Mouse (Mus musculus): ENCODE data around the gene Itgbl1.
"Not testable (repeated sequence)": the region's sequence is repeated elsewhere in the genome, so short reads cannot be mapped to it uniquely, and the experiment has no call there.

The Itgbl1 gene

DNA sequence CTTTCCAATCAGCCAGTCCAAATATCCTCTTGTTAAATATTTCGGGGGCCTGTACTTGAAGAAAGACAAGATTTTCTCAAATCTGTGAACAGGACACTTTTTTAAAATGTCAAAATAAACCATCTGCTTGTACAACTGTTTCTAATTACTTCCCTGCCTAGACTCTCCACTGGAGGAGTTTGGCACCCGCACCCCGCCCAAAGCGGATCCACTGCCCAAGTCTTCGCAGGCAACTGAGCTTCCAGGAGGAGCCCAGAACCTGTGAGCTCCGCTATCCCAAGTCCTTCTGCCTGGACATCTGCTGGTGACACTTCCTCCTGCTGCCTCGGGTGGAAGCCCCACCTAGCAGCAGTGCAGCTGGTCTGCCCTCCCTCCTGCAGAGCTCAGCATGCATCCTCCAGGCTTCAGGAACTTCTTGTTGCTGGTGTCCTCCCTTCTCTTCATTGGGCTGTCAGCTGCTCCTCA, at the start of gene Itgbl1:
TSS of gene Itgbl1 (plus strand) at position 51 of the 465 bp plus-strand sequence.
- DNase-seq (ENCODE audit: low spot score), result no peak

DNA sequence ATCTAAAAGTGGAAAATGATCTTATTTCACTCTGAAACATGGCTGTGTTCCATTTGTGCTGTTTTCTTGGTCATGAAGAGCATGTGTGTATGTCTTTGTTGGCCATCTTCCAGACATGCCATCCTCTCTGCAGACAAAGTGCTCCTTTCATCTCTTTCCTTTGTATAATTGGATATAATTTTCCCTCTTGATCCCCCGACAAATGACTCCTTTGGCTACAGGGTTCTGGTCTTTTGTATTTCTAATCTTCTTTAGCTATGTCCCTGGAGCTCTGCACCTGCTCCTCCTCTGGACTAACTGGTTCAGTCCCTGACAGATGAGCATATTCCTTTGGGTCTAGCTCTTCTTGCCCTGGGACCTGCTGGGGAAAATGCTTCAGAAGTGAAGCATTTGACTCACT, 36.8 kb upstream of the Itgbl1 start:
- no peak for DNase-seq (ENCODE audit: low spot score)

DNA sequence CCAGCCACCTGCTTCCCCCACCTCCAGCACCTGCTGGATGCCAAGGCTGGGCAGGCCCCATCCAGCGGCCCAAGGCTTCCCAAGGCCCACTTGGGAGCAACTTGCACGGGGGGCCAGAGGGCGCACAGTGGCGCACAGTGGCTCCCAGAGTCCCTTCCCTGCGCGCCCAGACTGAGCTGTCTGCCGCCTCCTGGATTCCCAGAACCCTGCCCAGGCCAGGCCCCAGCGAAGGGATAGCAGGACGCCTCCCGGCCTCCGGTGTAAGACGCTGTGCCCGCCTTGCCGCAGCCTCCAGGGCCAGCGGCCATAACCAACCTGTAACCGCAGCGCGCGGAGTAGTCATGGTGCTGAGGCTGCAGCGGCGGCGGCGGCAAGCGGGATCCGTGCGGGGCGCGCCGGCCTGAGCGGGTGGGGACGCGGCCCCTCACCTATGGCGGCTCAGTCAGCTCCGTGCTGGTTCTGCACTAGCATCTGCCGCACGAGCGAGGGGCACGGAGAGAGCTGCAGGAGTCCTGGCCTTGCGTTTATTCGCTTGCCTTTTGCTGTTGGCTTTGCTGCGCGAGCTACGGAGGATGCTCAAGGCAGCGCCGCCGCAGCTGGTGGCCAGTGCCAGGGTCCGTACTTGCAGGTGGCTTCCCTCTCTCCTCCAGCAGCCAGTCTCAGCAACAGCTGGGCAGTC, 33.1 kb upstream of the Itgbl1 start, which contains the start of gene Nalcn:
TSS of gene Nalcn (minus strand) at position 644 of the 679 bp plus-strand sequence.
- no peak for DNase-seq (ENCODE audit: low spot score)

DNA sequence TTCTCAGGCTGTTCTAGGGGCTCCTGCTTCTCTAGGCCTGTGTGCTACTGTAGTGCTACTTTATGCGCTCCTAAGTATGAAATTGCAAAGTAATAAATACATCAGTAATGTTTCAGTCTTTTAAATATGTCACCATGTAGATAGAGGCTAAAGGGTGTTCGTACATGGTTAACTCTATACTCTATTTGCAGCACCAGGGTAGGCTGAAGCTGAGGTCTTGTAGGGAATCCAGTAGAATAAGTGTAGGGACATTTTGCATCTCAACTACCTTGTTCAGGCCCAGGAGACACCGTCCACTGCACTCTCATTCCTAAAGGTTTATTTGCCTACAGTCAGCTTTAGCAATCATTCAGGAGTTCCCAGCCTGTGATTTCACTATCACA, 32.6 kb upstream of the Itgbl1 start:
- no peak for DNase-seq (ENCODE audit: low spot score)

DNA sequence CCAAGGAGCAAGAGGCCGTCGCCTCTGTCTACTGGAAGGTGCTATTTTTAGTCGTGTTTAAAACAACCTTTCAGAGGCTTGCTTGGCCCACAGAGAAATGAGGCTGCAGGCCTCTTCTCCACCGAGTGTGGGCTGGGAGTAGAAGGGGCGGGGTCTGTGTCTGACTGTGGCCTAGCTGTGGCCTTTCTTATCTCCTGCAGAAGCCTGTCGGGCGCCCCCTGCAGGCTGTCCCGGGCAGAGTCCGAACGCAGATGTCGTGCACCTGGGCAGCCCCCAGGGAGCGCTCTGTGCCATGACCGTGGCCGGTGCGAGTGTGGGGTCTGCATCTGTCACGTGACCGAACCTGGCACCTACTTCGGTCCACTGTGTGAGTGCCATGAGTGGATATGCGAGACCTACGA, 1.3 kb downstream of the Itgbl1 start:
- DNase-seq (ENCODE audit: low spot score), result no peak

DNA sequence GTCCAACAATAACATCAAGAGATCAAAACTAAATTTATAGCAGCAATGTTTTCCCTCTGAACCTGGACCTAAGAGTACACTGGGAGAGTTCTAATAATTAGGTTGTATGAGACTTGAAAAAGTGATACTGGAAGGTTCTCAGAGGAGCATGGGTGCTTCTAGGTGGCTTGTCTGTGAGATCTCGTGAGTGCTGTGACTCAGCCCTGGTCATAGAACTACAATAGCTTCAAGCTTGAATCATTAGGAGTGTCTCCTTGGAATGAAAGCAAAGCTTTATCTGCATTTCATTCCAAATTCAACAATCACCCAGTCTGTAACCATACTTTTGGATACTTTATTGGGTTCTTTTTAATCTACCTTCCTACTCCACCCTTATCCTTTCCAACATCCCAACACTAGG, 2.6 kb downstream of the Itgbl1 start:
- no peak for DNase-seq (ENCODE audit: low spot score)

DNA sequence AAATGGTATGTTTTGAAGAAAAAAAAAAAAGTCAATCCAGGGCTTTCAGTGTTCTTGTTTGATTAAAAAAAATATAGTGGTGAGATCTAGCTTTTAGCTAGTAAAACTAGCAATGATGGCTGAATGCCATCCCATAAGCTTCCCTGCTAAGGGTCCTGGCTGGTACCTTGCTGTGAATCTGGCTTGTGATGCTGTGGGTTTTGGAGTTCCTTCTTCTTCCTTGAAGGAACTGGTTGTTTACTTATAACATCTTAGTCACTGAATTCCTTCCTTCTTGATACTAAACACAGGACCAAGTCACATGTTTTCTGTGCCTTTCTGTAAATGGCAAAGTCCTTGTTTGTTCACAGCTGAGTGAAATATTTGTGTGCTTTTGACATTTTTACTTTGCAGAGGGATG, 3.4 kb downstream of the Itgbl1 start:
- no peak for DNase-seq (ENCODE audit: low spot score)

DNA sequence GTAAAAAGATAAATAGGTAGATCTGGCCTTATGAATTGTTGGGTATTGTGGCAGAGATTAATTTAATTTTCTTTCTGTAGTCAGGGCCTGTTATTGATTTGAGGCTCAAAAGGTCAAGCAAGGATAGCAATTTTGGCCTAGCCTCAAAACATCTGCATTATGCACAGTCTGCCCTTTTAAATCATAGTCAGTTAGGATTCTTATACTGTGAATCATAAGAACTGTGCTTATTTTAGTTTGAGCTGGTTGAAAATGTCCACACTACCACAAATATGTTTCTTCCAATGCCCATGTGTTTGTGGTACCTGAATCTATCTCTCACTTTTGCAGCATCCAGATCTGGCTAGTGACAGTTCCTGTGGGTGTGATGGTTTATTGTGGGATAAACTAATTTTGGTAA, 4.7 kb downstream of the Itgbl1 start:
- DNase-seq (ENCODE audit: low spot score), result no peak

DNA sequence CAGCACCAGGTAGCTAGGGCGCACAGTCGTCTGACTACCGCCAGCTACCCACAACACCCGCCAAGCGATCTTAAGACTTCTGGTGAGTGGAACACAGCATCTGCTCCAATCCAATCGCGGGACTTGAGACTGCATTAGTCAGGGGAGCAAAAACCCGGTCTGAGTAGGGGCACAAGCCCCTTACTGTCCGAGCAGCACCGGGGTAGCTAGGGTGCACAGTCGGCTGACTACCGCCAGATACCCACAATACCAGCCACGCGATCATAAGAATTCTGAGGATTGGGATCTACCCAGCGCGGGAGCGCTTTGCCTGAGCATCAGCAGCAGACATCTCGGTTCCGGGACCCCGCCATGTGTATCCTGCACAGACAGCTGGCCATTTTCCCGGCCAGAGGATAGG, 11.3 kb downstream of the Itgbl1 start:
- DNase-seq (ENCODE audit: low spot score), result not testable (repeated sequence)

DNA sequence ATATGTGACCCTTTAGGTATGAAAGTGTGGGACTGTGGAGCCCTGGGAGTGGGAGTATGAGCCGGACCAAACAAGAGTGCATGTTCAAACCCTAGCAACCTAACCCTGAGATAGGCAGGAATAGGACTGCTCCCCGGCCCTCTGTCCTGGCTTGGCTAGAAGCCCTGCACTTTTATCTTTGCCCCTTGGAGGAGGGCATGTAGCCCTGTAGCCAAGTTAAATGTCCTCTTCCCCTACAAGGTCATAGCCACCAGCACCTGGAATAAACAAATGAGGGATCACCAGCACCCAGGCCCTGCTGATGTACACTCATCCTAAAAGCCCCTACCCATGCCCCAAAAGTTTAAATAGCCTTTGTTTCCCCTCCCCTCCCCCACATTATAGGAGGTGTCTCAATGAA, 18.3 kb downstream of the Itgbl1 start:
- DNase-seq (ENCODE audit: low spot score), result no peak

DNA sequence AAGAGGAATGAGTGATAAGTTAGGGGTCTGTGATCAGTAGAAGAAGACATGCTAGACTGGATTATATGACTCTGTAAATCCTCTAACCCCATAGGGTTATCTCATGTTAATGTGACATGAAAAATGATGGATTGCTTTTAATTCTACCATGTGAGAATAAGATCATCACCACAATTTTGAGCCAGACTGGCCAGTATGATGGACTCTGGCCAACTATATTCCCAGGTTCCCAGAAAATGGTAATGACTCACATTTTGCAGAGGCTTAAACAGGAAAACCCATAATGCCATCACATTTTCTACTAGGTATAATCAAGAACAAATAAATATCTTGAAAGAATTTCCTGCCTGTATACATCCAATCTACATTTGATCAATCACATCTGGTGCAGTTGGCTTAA, 55.0 kb downstream of the Itgbl1 start:
- DNase-seq (ENCODE audit: low spot score), result no peak

DNA sequence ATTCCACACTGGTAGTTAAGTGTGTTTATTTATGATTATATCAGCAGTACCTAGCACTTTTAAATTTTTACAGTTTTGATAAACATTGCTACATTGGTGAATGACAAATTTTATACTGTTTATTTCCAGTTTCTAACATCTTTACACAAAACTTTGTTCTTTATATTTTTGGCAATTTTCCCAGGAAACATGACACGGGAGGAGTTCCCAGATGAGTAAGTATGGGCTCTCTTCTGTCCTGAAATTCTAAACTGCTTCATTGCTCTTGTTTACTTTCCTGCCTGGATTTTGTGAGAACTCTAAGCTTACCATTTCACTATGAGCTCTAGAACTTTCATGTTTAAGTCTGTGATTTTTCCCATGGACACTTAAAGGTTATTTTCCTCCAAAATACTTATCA, 82.3 kb downstream of the Itgbl1 start:
- DNase-seq (ENCODE audit: low spot score), result no peak

DNA sequence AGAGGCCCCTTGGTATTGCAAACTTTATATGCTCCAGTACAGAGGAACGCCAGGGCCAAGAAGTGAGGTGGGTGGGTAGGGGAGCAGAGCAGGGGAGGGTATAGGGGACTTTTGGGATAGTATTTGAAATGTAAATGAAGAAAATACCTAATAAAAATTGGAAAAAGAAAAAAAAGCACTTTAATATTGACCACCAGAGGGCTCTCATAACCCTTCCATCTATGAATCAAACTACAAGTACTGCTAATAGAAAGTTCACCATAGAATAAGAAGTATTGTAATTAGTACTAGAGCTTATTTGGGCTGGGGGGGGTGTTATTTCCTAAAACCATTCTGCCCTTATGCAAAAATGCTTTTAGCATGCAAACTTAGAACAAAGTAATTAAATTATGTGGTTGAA, 91.2 kb downstream of the Itgbl1 start:
- DNase-seq (ENCODE audit: low spot score), result no peak

DNA sequence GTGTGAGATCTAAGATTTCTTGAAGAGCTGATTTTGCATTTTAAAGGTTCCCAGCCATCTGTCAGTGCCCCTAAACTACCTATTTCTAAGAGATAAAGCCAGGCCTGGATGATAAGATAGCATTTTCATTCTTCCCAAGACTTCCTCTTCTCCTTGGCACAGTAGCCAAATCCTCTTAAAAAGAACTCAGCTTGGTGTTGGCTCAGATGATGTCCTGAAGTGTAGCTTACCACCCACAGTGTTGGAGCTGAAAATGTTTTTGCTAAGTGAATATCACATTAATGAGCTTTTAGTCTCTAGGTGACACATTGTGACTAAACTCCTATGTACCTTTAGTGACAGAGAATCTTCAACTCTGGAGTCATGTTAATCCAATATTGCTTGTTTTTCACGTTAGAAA, 99.8 kb downstream of the Itgbl1 start:
- DNase-seq (ENCODE audit: low spot score), result no peak

DNA sequence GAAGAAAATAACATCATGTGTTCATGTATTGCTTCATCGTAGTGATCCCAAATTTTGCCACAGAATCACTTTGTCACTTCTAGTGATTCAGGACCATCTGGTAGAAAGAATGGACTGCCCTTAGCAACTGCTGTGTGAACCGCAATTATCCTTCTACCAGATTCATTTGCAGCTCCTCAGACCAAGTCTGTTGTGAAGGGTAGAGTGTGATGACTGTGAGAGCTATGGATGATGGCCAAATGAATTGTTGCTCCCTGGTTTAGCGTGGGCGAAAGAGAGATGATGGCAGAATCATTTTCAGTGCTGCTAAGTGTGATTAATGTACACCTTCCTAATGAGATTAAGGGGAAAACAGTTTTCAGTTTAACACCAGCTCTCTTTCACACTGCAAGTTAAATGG, 100.3 kb downstream of the Itgbl1 start:
- no peak for DNase-seq (ENCODE audit: low spot score)

DNA sequence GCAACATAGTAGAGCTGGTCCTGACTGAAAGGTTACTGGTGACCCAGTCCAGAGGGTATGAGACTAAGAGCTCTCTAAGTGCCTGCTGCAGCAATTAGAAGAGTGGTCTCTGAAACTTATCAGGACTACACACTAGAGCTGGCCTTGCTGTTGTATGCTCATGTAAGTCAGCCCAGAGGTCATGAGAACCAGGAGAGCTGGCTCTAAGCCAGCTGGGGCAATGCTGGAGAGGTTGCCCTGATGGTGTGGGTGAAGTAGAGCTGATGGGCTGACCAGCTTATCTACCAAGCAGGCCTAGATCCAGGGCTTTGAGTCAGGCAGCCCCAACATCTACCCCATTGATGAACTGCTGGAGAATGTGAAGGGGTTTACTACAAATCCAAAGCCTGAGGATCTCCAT, 142.0 kb downstream of the Itgbl1 start:
- no peak for DNase-seq (ENCODE audit: low spot score)

DNA sequence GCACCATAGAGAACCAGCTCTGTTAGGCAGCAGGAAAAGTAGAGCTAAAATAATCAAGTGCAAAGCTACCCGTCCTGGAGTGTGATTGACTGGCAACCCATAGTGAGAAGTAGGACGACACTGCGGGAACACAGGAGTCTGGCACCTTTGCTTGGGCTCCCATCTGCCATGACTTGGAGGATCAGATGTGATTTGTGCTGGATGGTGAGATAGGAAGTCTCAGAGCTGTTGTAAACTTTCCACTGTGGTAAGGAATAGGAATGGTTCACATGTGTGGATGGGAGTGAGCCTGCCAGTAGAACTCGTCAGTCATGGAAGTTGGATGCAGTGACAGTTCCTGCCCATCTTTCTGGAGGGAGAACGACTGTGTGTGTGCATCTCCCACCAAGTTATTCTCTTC, 177.9 kb downstream of the Itgbl1 start:
- no peak for DNase-seq (ENCODE audit: low spot score)

DNA sequence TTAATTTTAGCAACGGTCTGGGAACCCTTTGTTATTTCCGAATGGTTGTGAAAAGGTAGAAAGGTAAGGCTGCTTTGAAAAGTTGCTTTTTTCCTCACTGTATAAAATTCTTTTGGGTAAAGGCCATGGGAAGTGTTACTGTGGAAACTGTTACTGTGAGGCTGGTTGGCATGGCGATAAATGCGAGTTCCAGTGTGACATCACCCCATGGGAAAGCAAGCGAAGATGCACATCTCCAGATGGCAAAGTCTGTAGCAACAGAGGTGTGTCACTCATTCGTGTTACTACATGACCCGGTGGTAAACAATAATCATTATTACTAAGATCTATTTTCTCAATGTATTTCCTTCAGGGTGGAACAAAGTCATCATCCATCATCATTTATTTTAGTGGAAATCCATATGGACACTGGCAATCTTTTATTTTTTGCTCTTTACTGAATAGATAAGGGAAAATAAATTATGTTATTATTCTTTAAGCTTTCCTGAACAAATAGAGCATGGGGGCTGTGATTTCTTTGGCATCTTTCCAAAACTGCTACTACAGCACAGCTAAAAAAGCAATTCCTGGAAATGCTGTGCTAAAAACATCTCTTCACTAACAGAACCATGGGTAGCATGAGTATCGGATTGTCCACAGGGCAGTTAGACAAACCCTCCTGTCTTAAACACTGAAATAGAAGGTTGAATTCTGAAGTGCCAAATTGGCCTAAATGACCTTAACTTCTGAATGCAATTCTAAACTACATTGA, 184.1 kb downstream of the Itgbl1 start:
- DNase-seq (ENCODE audit: low spot score), result no peak

DNA sequence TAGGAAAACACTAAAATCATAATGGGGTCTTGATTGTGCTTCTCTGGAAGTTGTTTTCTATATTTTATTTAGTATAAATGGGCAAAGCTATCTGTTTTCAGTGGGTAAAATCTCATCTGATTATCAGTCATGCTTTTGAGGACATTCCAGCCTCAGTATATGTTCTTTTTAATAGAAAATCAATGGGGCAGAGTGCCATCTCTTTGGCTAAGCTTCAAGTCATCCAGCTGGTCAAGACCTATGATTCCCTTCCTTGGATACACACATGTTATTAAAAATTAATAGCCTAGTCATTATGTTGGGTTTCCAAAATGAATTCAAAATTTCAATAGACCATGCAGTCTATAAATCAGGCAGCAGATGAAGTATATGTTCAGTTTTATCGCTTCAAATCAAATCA, 204.8 kb downstream of the Itgbl1 start:
- DNase-seq (ENCODE audit: low spot score), result no peak

DNA sequence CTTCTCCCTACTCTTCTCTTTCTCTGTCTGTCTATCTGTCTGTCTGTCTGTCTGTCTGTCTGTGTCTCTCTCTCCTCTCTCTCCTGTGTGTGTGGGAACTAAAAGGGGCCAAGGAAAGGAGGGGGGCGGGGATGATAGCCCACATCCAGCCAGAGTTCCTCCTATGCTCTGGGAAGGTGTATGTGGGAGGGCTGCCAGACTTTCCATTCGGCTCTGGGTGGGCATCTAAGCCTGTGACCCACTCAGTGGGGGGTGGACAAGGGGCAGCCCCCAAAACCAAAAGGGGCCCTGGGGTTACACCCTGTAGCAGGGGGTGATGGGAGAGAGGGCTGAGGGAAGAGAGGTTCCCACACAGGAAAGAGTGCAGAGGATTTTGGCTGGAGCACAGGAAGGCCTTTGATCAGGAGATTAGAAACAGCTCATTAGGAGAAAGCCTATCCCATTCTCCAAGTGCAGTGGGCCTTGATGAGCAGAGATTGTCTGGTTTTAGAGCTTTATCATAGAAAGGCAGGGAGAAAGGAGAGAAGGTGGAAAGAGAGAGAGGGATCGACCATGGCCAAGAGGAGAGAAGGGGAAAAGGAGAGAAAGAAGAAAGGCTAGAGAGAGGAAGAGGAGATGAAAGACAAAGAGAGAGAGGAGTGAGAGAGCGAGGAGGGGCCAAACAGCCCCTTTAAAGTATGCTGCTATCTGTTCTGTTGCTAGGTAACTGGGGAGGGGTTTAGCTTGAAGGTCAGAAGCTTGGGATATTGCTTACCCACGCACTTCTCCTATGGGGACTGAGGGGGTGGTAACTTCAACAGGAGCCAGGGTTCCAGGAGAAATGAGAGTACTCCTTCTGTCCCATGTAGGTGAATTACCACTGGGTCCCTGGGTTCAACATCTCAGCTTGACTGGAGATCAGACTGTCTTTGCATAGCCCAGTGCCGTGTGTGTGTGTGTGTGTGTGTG, 206.3 kb downstream of the Itgbl1 start:
- no peak for DNase-seq (ENCODE audit: low spot score)

DNA sequence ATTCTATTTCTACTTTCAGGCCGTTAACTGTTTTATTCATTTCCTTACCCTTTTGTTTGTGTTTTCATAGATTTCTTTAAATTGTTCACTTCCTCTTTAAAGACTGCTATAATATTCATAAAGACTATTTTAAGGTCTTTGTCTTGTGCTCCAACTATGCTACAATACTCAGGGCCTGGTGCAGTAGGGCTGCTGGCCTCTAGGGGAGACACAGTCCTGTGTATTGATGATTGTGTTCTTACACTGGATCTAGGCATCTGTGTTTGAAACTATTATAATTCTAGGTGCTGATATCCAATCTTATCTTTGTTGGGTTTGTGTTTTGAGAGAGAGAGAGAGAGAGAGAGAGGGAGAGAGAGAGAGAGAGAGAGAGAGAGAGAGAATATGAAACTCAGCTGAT, 268.1 kb downstream of the Itgbl1 start:
- no peak for DNase-seq (ENCODE audit: low spot score)

DNA sequence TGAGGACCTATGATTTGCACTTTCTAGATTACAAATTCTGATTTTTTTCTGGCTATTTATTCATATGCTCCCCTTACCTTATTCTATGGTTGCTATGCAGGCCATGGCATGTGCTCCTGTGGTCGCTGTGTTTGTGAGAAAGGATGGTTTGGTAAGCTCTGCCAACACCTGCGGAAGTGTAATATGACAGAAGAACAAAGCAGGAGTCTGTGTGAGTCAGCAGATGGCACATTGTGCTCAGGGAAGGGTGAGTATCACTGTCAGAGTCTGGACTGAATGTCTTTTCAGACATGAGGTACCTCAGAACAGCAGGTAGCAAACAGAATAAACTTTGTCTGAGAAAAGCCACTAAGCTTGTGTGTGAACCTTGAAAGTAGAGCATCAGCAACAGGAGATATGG, 306.8 kb downstream of the Itgbl1 start:
- DNase-seq (ENCODE audit: low spot score), result no peak

DNA sequence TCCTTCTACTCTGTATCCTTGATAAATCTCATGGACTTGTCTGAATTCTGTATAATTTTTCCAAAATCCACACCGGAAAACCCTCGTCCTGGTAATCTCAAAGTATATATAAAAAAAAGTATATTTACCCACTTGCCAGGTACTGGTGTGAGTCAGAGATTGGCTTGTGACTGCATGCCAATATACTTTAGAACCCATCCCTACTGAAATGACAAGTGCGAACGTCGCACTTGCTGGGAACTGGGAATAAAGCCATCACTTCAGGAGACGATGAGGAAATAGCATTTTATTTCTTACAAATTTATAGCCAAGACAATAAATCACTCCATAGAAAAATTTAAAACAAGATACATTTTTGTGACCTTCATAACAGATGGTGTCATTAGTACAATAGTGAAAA, 308.2 kb downstream of the Itgbl1 start:
- DNase-seq (ENCODE audit: low spot score), result no peak

Data from urinary bladder, postnatal 10 days (tissue).